In genomic region chr19:10860072-10860497, GRCm38 (mm10) we compare ENCODE assay signal across 13 mouse cellular contexts. TPM values are rescaled to one million over a fixed set of nuclear protein-coding genes. Genes with fewer than 3 reads are reported as not detected.
DNase-seq lines count a peak whose midpoint lies in the region; ATAC-seq and TF ChIP-seq lines count a peak whose summit lies in the region.
"Had no signal": no experiment of that assay in that cellular context is flagged by ENCODE, and none has a peak within 500 bp of the region (broad histone marks: within the 10 kb centered on the region; RNA-seq: fewer than 3 reads in every experiment).

No protein-coding gene starts in this region.

- 43% methylated on average over 22 of the region's 22 CpGs for WGBS in limb, embryonic 11.5 days
- 47% methylated on average over 22 of the region's 22 CpGs for WGBS in limb, embryonic 10.5 days
- 43% methylated on average over 22 of the region's 22 CpGs for whole genome bisulfite sequencing in limb, embryonic 13.5 days
- WGBS in heart, embryonic 11.5 days (ENCODE audit: insufficient replicate concordance), result 36% methylated on average over 22 of the region's 22 CpGs

- H3K9me3 ChIP-seq in limb, embryonic 11.5 days (ENCODE audit: control insufficient read depth, low read length), result no peaks in the 10 kb centered on the region
- no peaks in the 10 kb centered on the region for H3K9me3 ChIP-seq in limb, embryonic 10.5 days (replicated peaks)
- H3K9me3 ChIP-seq in limb, embryonic 13.5 days, result no peaks in the 10 kb centered on the region
- H3K9me3 ChIP-seq in heart, embryonic 11.5 days (replicated peaks; ENCODE audit: control insufficient read depth, low read length), result no peaks in the 10 kb centered on the region
- H3K9me3 ChIP-seq: heart, embryonic 10.5 days; lung, embryonic 15.5 days had no signal

- peaks cover 33% of the 10 kb centered on the region for H3K36me3 ChIP-seq in limb, embryonic 11.5 days (ENCODE audit: control insufficient read depth, insufficient read depth, low read length)
- H3K36me3 ChIP-seq in limb, embryonic 10.5 days, result peaks cover 100% of the 10 kb centered on the region
- peaks cover 92% of the 10 kb centered on the region for H3K36me3 ChIP-seq in limb, embryonic 13.5 days
- H3K36me3 ChIP-seq in heart, embryonic 11.5 days (ENCODE audit: control insufficient read depth, insufficient read depth, low read length), result peaks cover 51% of the 10 kb centered on the region

- H3K4me1 ChIP-seq in limb, embryonic 11.5 days (ENCODE audit: control insufficient read depth, insufficient read depth, low read length), result no peaks in the 10 kb centered on the region
- peaks cover 5% of the 10 kb centered on the region for H3K4me1 ChIP-seq in limb, embryonic 10.5 days
- H3K4me1 ChIP-seq in limb, embryonic 13.5 days, result 0 out of 2 replicates have a peak, but pooled peaks cover 5% of the 10 kb centered on the region
- H3K4me1 ChIP-seq in heart, embryonic 11.5 days (ENCODE audit: control insufficient read depth, insufficient read depth, low read length), result no peaks in the 10 kb centered on the region; the same call in 1 of the 2 replicates
- H3K4me1 ChIP-seq: lung, embryonic 15.5 days had no signal

- no peaks in the 10 kb centered on the region for H3K27me3 ChIP-seq in limb, embryonic 11.5 days (ENCODE audit: control insufficient read depth, insufficient read depth, low read length)
- no peaks in the 10 kb centered on the region for H3K27me3 ChIP-seq in limb, embryonic 10.5 days (ENCODE audit: low read depth, poor library complexity, severe bottlenecking)
- no peaks in the 10 kb centered on the region for H3K27me3 ChIP-seq in limb, embryonic 13.5 days
- H3K27me3 ChIP-seq in heart, embryonic 11.5 days (ENCODE audit: control insufficient read depth, insufficient read depth, low read length), result no peaks in the 10 kb centered on the region
- H3K27me3 ChIP-seq: lung, embryonic 15.5 days had no signal

- peak; percentile 3; the same call in 1 of the 2 replicates for TF ChIP-seq CTCF in brain, embryonic 14.5 days (IDR thresholded peaks at IDR 0.05; ENCODE audit: borderline replicate concordance, extremely low read depth, insufficient read depth, insufficient read length)

- no peak overlapping the region for H3K4me2 ChIP-seq in limb, embryonic 11.5 days (ENCODE audit: low read depth, severe bottlenecking)
- no peak overlapping the region for H3K4me2 ChIP-seq in limb, embryonic 13.5 days (replicated peaks)
- no peak overlapping the region for H3K4me2 ChIP-seq in heart, embryonic 11.5 days
- H3K4me2 ChIP-seq: lung, embryonic 15.5 days had no signal

- H3K27ac ChIP-seq in limb, embryonic 11.5 days (replicated peaks; ENCODE audit: low read depth, low read length), result no peak overlapping the region
- no peak overlapping the region for H3K27ac ChIP-seq in limb, embryonic 10.5 days
- H3K27ac ChIP-seq in limb, embryonic 13.5 days, result no peak overlapping the region
- H3K27ac ChIP-seq in heart, embryonic 11.5 days (ENCODE audit: low read depth, low read length), result no peak overlapping the region
- H3K27ac ChIP-seq: heart, embryonic 10.5 days; lung, embryonic 15.5 days had no signal

- TF ChIP-seq POLR2A in brain, embryonic 14.5 days (IDR thresholded peaks at IDR 0.05; ENCODE audit: borderline replicate concordance, extremely low read depth, insufficient read depth, insufficient read length, poor library complexity, severe bottlenecking), result no peak

- H3K4me3 ChIP-seq in limb, embryonic 11.5 days (ENCODE audit: low read depth, low read length), result no peak overlapping the region
- H3K4me3 ChIP-seq in limb, embryonic 10.5 days, result no peak overlapping the region
- no peak overlapping the region for H3K4me3 ChIP-seq in limb, embryonic 13.5 days
- no peak overlapping the region for H3K4me3 ChIP-seq in heart, embryonic 11.5 days (ENCODE audit: low read depth, low read length)
- H3K4me3 ChIP-seq: erythroblast, embryonic 14.5 days; heart, embryonic 10.5 days; lung, embryonic 15.5 days had no signal

- no peak for ATAC-seq in limb, embryonic 11.5 days (ENCODE audit: insufficient number of reproducible peaks, low FRiP score, low TSS enrichment, low read depth)
- peak; percentile 58 for ATAC-seq in limb, embryonic 13.5 days (ENCODE audit: low FRiP score, low read depth)
- no peak for ATAC-seq in heart, embryonic 11.5 days (replicated peaks; ENCODE audit: insufficient number of reproducible peaks, low FRiP score, low TSS enrichment)

- peak; percentile 37 to 60 for DNase-seq in cerebellum, postnatal 25 days
- no peak for DNase-seq in cerebellum, postnatal 36 days
- peak; percentile 42 for DNase-seq in limb, embryonic 11.5 days (ENCODE audit: low spot score)
- DNase-seq in limb, embryonic 10.5 days (ENCODE audit: low spot score), result no peak
- no peak for DNase-seq in brain, embryonic 14.5 days (ENCODE audit: low read depth)
- no peak for DNase-seq in thymus, postnatal 0 days (ENCODE audit: low spot score)
- DNase-seq: B cell, adult 2 months; right cerebral cortex, adult 18-20 months had no signal

- no peak overlapping the region for H3K9ac ChIP-seq in limb, embryonic 11.5 days (ENCODE audit: low read length)
- H3K9ac ChIP-seq in limb, embryonic 13.5 days, result no peak overlapping the region
- H3K9ac ChIP-seq in heart, embryonic 11.5 days (ENCODE audit: low read depth, low read length), result no peak overlapping the region
- H3K9ac ChIP-seq: lung, embryonic 15.5 days had no signal

RNA-seq across cellular contexts. Expression of gene Tmem132a, which starts 9.7 kb away (rescaled TPM):
- 87.0 and 89.0 TPM in 2 replicates for polyA plus RNA-seq in limb, embryonic 11.5 days (2014; fragmentation: Nextera tagmentation; extraction: Ambion mirVana)
- 151 and 160 TPM in 2 replicates for polyA plus RNA-seq in limb, embryonic 10.5 days (2016; fragmentation: Nextera tagmentation; extraction: Ambion mirVana)
- 292 and 301 TPM in 2 replicates for polyA plus RNA-seq in brain, embryonic 14.5 days (2012; rRNA removed)
- 106 and 111 TPM in 2 replicates for polyA plus RNA-seq in limb, embryonic 13.5 days (2015; fragmentation: Nextera tagmentation; extraction: Ambion mirVana)
- polyA plus RNA-seq in thymus, postnatal 0 days (2015; fragmentation: Nextera tagmentation; extraction: Ambion mirVana), result 3.6 and 4.2 TPM in 2 replicates
- polyA plus RNA-seq in heart, embryonic 11.5 days (2014; fragmentation: Nextera tagmentation; extraction: Ambion mirVana), result 35.5 and 37.2 TPM in 2 replicates

RNA-seq across cellular contexts. Expression of gene Slc15a3, which starts 20.6 kb away (rescaled TPM):
- polyA plus RNA-seq in limb, embryonic 11.5 days (2014; fragmentation: Nextera tagmentation; extraction: Ambion mirVana), result 0.15 and 0.16 TPM in 2 replicates
- polyA plus RNA-seq in limb, embryonic 10.5 days (2016; fragmentation: Nextera tagmentation; extraction: Ambion mirVana), result 0.20 and 0.28 TPM in 2 replicates
- 0.61 and 1.0 TPM in 2 replicates for polyA plus RNA-seq in brain, embryonic 14.5 days (2012; rRNA removed)
- polyA plus RNA-seq in limb, embryonic 13.5 days (2015; fragmentation: Nextera tagmentation; extraction: Ambion mirVana), result 0.47 and 0.88 TPM in 2 replicates
- 2.4 and 3.3 TPM in 2 replicates for polyA plus RNA-seq in thymus, postnatal 0 days (2015; fragmentation: Nextera tagmentation; extraction: Ambion mirVana)
- polyA plus RNA-seq in heart, embryonic 11.5 days (2014; fragmentation: Nextera tagmentation; extraction: Ambion mirVana), result 0.19 and 0.31 TPM in 2 replicates

RNA-seq across cellular contexts. Expression of gene Tmem109, which starts 21.7 kb away (rescaled TPM):
- 69.6 and 71.1 TPM in 2 replicates for polyA plus RNA-seq in limb, embryonic 11.5 days (2014; fragmentation: Nextera tagmentation; extraction: Ambion mirVana)
- 71.7 and 72.3 TPM in 2 replicates for polyA plus RNA-seq in limb, embryonic 10.5 days (2016; fragmentation: Nextera tagmentation; extraction: Ambion mirVana)
- 41.9 and 47.1 TPM in 2 replicates for polyA plus RNA-seq in brain, embryonic 14.5 days (2012; rRNA removed)
- polyA plus RNA-seq in limb, embryonic 13.5 days (2015; fragmentation: Nextera tagmentation; extraction: Ambion mirVana), result 92.0 and 100 TPM in 2 replicates
- polyA plus RNA-seq in thymus, postnatal 0 days (2015; fragmentation: Nextera tagmentation; extraction: Ambion mirVana), result 35.2 and 41.6 TPM in 2 replicates
- polyA plus RNA-seq in heart, embryonic 11.5 days (2014; fragmentation: Nextera tagmentation; extraction: Ambion mirVana), result 66.7 and 71.0 TPM in 2 replicates

RNA-seq across cellular contexts. Expression of gene Cd6, which starts 30.2 kb away (rescaled TPM):
- polyA plus RNA-seq in limb, embryonic 11.5 days (2014; fragmentation: Nextera tagmentation; extraction: Ambion mirVana), result 0.13 and 0.20 TPM in 2 replicates
- polyA plus RNA-seq in limb, embryonic 10.5 days (2016; fragmentation: Nextera tagmentation; extraction: Ambion mirVana), result 0.05 TPM in 1 of 2 replicates, not detected in the other
- not detected in 2 replicates for polyA plus RNA-seq in brain, embryonic 14.5 days (2012; rRNA removed)
- not detected in 2 replicates for polyA plus RNA-seq in limb, embryonic 13.5 days (2015; fragmentation: Nextera tagmentation; extraction: Ambion mirVana)
- polyA plus RNA-seq in thymus, postnatal 0 days (2015; fragmentation: Nextera tagmentation; extraction: Ambion mirVana), result 141 and 145 TPM in 2 replicates
- not detected in 2 replicates for polyA plus RNA-seq in heart, embryonic 11.5 days (2014; fragmentation: Nextera tagmentation; extraction: Ambion mirVana)
- polyA plus RNA-seq: erythroblast, embryonic 14.5 days; heart, embryonic 10.5 days had no signal

RNA-seq across cellular contexts. Expression of gene Prpf19, which starts 34.9 kb away (rescaled TPM):
- 55.3 and 59.0 TPM in 2 replicates for polyA plus RNA-seq in limb, embryonic 11.5 days (2014; fragmentation: Nextera tagmentation; extraction: Ambion mirVana)
- polyA plus RNA-seq in limb, embryonic 10.5 days (2016; fragmentation: Nextera tagmentation; extraction: Ambion mirVana), result 47.2 and 51.5 TPM in 2 replicates
- polyA plus RNA-seq in brain, embryonic 14.5 days (2012; rRNA removed), result 341 and 452 TPM in 2 replicates
- 49.9 and 50.9 TPM in 2 replicates for polyA plus RNA-seq in limb, embryonic 13.5 days (2015; fragmentation: Nextera tagmentation; extraction: Ambion mirVana)
- 31.6 and 34.9 TPM in 2 replicates for polyA plus RNA-seq in thymus, postnatal 0 days (2015; fragmentation: Nextera tagmentation; extraction: Ambion mirVana)
- 33.0 and 39.4 TPM in 2 replicates for polyA plus RNA-seq in heart, embryonic 11.5 days (2014; fragmentation: Nextera tagmentation; extraction: Ambion mirVana)

Comparison
In these comparisons a context has a peak if more than half of its experiments do, and no peak if none do; other contexts are left out.
1. DNase-seq: peak in cerebellum, postnatal 25 days (2 of 2) and limb, embryonic 11.5 days (single experiment); none in cerebellum, postnatal 36 days (0 of 2), limb, embryonic 10.5 days (single experiment), brain, embryonic 14.5 days (single experiment) and thymus, postnatal 0 days (single experiment).